Mouse (Mus musculus): ENCODE measurements around the gene Frzb.

Gene Frzb

GRCm38 (mm10) chr2:80430357-80431053 is 16.9 kb downstream of the Frzb start:
- DNase-seq (ENCODE audit: low read depth, low spot score) = no peak

GRCm38 (mm10) chr2:80423116-80423515 is 24.3 kb downstream of the Frzb start:
- no peak for DNase-seq (ENCODE audit: low read depth, low spot score)

GRCm38 (mm10) chr2:80421990-80422389 is 25.4 kb downstream of the Frzb start:
- DNase-seq (ENCODE audit: low read depth, low spot score) = no peak

GRCm38 (mm10) chr2:80416286-80416685 is 31.1 kb downstream of the Frzb start:
- DNase-seq (ENCODE audit: low read depth, low spot score) = no peak

- DNase-seq (ENCODE audit: low read depth, low spot score) = no peak
These were observed 33.0 kb downstream of the Frzb start for GRCm38 (mm10) chr2:80414387-80414786.

GRCm38 (mm10) chr2:80413124-80413523 is 34.3 kb downstream of the Frzb start:
- DNase-seq (ENCODE audit: low read depth, low spot score) = no peak

GRCm38 (mm10) chr2:80409893-80410574 is 37.4 kb downstream of the Frzb start:
- DNase-seq (ENCODE audit: low read depth, low spot score) = no peak

GRCm38 (mm10) chr2:80404770-80405169 is 42.7 kb downstream of the Frzb start:
- DNase-seq (ENCODE audit: low read depth, low spot score) = no peak

- DNase-seq (ENCODE audit: low read depth, low spot score) = no peak
These were observed 48.8 kb downstream of the Frzb start for GRCm38 (mm10) chr2:80398595-80399099.

GRCm38 (mm10) chr2:80396864-80397263 is 50.6 kb downstream of the Frzb start:
- no peak for DNase-seq (ENCODE audit: low read depth, low spot score)

- no peak for DNase-seq (ENCODE audit: low read depth, low spot score)
These were observed 51.4 kb downstream of the Frzb start for GRCm38 (mm10) chr2:80396057-80396456.

GRCm38 (mm10) chr2:80388341-80388740 is 59.1 kb downstream of the Frzb start:
- no peak for DNase-seq (ENCODE audit: low read depth, low spot score)

- no peak for DNase-seq (ENCODE audit: low read depth, low spot score)
These were observed 59.8 kb downstream of the Frzb start for GRCm38 (mm10) chr2:80387668-80388067.

GRCm38 (mm10) chr2:80386255-80386654 is 61.2 kb downstream of the Frzb start:
- DNase-seq (ENCODE audit: low read depth, low spot score) = no peak

- DNase-seq (ENCODE audit: low read depth, low spot score) = no peak
These were observed 63.0 kb downstream of the Frzb start for GRCm38 (mm10) chr2:80384447-80384846.

GRCm38 (mm10) chr2:80379848-80380247 is 67.6 kb downstream of the Frzb start:
- DNase-seq (ENCODE audit: low read depth, low spot score) = no peak

- no peak for DNase-seq (ENCODE audit: low read depth, low spot score)
These were observed 72.5 kb downstream of the Frzb start for GRCm38 (mm10) chr2:80374892-80375291.

- DNase-seq (ENCODE audit: low read depth, low spot score) = no peak
These were observed 76.0 kb downstream of the Frzb start for GRCm38 (mm10) chr2:80371458-80371857.

All from retina, postnatal 7 days (tissue).